Mouse (Mus musculus) adipocyte (in vitro differentiated cells): ENCODE measurements around the gene Ikzf3.

Experiments
- DNase-seq: peaks from one replicate; pipeline ENCODE4 v3.0.0-alpha.2; 2016; ENCODE audit warnings: low spot score

Ikzf3 gene

DNA sequence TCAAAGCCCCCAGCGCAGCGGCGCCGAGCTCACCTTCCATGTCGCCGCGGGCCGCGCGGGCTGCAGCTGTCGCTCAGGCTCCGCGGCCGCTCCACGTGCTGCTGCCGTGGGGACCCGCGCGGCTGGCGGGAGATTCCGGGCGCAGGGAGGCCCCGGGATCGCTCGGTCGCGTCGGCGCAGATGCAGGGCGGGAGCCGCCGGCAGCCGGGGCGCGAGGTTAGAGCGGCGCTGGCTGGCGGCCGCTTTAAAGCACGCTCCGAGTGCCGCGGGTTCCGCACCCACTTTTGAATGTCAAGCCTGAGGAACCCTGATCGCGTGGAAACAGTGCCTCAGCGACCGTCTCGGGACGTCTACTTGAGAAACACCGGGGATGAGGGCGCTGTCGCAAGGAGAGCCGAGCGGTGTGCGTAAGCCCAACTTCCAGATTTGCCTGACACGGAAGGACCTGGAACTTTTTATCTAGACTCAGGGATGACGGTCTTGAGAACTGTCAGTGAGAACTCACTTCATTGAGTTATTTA, at the start of gene Ikzf3:
Gene Ikzf3 (minus strand): TSS at position 321 of the 521 bp plus-strand sequence.
- no peak for DNase-seq

DNA sequence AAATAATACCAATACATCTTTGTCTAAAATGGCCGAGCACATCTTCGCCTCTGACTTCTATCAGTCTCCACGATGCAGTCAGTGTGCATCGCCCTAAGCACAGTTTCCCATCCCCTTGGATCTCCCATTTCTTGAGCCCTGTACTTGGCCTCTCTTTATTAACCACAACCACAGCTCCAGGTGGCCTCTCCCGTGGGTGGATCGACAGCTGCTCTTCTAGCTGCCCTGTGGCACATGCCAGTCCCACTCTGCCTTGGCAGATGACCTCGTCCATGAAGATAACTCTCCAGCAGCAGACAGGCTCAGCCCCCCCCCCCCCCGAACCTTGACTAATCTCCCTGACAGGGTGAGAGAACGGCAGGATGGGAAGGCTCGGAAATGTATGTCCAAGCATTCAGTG, 49.6 kb upstream of the Ikzf3 start:
- no peak for DNase-seq

GRCm38 (mm10) chr11:98595021-98595420, 49.2 kb upstream of the Ikzf3 start:
- no peak for DNase-seq

- DNase-seq = no peak
Measured at GRCm38 (mm10) chr11:98590548-98591445, 45.0 kb upstream of the Ikzf3 start.

DNA sequence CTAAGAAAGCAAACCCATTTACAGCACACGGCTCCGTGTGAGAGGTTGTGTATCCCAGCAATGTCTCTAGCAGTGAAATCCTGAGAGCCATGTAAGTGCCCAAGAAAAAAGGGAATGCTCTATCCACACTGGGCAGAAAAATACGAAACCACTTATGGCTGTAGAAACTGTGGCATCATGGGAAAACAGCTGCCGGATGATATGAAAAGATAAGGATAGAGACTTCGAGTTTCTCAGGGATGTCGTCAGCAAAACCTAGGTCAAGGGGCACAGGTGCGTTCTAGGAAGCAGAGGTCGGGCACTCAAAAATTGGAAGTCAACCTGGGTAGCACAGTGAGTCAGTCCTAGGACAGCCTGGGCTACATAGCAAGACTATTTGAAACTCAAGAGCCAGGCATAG, 43.5 kb upstream of the Ikzf3 start:
- DNase-seq = no peak

DNA sequence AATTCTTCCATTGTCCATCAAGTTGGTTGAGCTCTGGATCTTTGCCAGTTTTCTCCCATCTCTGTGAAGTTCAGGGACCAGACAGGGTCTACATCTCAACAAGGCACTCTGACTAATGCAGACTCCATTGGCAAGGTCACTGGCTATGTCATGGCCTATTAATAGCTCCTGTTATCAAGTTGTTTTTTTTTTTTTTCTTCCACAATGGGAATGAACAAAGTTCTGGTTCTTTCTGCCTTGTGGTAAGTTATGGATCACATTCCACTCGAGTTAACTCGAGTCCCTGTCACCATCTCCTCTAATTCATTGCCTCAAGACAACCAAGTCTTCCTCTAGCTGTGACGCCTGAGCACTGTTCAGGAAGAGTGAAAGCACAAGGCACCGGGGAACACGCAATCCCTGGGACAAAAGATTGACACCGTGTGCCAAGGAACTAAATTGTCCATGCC, 43.0 kb upstream of the Ikzf3 start:
- peak; percentile 61 for DNase-seq

GRCm38 (mm10) chr11:98587684-98588546, 42.1 kb upstream of the Ikzf3 start:
- peak; percentile 84 for DNase-seq

- peak; percentile 98 for DNase-seq
Measured at GRCm38 (mm10) chr11:98586892-98587563, 41.2 kb upstream of the Ikzf3 start, which contains the start of gene Ormdl3. Gene Ormdl3, minus strand, starts transcription at chr11:98587368.

DNA sequence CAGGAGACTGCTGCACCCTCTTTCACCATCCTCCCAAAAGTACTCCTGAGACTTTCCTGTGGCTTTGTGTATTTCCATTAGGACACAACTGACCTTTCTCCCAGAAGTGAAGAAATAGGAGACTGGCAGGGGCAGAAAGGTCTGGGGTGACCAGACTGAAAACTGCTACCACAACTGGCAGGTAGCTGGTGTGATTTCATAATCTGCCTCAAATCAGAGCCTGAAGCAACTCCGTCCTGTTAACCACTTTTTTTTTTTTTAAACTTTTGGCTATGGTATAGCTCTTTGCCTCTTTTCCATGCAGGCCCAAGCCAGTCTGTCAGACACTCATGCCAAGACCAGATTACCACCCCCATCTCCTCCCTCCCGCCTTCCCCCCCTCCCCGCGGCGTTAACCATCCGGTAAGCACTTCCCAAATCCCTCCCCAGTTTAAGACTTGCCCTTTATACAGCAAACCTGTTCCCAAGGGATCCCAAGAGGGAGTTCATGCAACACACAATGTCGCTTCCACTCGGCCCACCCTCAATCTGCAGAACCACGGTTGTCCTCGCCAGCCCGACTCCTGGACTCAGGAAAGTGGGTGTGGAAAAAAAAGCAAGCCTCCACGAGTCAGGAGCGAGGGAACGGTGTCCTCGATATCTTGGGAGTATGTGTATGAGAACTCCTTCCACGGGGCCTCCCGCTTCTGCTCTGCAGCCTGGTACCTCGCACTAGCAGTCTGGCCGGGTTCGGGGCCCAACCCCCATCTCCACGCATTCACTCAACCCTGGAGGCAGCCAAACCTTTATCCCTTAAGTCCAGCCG, 40.5 kb upstream of the Ikzf3 start:
- peak; percentile 91 for DNase-seq

DNA sequence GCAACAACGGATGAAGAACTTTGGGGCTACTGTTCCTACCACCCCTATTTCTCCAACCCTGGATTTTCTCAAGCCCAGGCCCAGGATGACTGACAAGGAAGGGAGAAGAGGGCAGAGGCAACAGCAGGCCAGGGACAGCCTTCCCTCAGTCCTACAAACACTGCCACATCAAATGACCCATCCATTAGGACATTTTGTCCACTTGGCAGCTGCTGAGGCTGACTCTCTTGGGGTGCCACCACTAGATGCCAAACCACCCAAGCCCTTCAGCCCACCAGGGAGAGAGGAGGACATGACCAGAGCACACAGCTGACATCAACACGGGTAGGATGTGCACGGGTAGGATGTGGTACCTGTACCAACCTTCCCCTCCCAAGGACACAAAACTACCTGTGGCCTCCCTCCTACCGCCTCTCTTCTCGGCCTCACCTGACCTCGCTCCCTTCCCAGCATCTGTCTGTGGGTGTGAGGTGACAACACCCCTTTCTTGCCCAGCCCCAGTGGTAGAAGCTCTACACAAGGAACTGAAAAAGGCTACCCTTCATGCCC, 38.9 kb upstream of the Ikzf3 start:
- DNase-seq = peak; percentile 51

DNA sequence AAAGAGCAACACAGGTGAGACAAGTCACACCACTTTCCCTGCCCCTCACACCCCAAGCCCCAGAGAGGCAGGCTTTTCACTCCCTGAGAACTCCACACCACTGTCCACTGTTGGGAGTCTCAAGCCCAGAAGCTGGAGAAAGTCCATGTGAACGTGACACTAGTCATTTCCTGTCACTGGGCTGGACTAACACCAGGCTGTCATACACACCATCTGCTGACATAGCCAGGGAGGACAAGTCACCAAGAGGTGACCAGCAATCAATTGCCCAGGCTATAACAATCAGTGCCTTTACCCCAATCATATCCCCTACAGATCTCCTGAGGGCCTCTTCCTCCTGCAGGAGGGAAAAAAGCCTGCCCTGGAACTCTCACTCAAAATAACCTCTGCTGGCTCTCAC, 38.3 kb upstream of the Ikzf3 start:
- peak; percentile 41 for DNase-seq

- no peak for DNase-seq
Measured at GRCm38 (mm10) chr11:98583571-98583970, 37.7 kb upstream of the Ikzf3 start.

DNA sequence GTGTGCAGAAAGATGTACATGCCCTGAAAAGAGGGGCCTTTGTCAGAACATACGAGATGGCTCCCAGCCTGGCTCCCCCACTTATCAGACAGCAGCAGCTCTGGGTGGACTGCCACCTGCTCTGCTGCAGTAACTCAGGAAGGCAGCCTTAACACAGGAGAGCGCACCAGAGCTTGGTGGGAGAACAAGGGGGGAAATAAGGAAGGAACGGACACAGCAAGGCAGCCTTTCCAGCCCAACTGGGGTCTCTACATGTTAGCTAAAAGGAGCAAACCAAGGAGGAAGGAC, 37.4 kb upstream of the Ikzf3 start:
- no peak for DNase-seq

DNA sequence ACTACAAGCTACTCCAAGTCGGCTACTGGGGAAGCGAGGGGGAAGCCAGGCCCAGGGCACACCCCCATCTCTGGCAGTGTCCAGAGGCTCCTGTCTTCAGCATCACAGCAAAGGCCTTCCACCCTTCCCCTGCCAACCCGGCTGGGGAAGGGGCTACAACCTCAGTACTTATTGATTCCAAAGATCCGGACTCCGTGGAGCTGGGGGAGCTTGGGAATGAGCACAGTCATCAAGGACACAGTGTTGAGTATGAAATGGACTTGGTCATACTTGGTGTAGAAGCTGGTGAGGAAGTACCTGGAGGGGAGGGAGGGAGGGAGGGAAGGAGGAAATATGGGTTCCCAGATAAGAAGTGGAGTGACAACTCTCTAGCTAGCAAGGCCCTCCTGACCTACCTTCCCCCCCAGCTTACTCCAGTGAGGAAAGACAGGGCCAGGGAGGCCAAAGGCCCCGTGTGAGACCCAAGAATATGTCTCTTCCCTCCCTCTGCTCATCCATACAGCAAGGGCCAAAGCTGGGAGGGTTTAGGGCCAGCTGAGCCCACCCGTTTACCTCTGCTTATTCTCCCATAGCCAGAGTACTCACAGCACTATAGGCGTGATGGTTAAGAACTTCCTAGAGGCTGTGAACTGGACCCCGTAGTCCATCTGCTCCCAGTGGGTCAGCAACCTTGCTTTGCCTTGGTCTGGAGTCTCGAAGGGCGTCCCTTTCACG, 36.9 kb upstream of the Ikzf3 start:
- no peak for DNase-seq

GRCm38 (mm10) chr11:98582030-98582388, 36.2 kb upstream of the Ikzf3 start:
- DNase-seq = no peak

DNA sequence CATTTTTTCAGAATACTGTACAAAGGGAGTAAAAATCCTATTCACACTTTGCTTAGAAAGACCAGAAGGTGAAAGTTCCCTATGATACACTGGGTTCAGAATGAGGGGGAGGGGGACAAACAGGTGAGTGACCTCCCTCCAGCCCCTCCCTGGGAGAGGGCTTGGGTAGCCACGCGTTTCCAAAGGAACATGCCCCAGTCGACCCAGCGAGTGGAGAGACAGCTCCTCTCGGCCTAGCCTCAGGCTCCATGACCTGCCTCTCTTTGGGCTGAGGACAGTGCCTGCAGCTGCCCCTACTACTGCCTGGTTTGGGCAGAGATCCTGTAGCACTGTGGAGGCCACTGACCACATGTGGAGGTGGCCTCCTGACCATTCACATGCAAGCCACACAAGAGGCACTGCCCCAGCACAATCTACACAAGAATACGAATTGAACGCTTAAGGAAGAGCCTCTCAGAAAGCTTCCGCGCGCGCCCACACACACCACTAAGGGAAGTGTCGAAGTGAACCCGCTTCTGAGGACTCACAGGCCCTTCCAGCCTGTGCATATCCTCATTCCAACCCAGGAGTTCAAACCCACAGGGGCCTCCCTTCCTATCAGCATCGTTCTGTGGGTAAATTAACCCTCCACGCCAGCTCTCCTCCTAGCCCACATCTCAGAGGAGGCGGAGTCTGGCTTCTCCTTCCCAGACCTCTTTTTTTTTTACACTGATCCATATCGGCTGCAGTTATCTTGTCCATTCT, 35.6 kb upstream of the Ikzf3 start:
- no peak for DNase-seq

- DNase-seq = peak; percentile 41
Measured at GRCm38 (mm10) chr11:98580301-98581121, 34.7 kb upstream of the Ikzf3 start.

- peak; percentile 90 for DNase-seq
Measured at GRCm38 (mm10) chr11:98577776-98578175, 31.9 kb upstream of the Ikzf3 start.

DNA sequence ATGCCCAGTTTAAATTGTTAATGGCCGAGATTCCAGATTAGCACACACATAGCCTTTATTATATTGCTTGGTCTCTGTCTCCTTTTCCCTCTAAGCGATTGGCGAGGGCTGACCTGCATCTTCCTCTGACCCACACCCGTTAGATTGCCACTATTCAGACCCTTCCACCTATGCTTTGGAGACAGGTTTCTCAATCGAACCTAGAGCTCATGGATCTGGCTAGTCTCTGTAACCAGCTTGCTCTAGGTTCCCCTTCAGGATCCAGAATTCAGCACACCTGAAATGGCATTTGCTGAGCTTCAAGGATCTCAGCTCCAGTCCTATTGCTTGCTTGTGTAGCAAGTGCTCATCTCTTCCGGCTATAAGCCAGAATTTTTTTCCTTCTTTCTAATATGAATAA, 23.6 kb upstream of the Ikzf3 start:
- no peak for DNase-seq
